Mouse (Mus musculus) intestine, embryonic 15.5 days (tissue): ENCODE data around the gene Scgb1b2. TPM values are rescaled to one million over a fixed set of nuclear protein-coding genes. Genes with fewer than 3 reads are reported as not detected.

Experiments used
- ATAC-seq: fragments of 200-750 bp; cut with Nextera tagmentation; 2 replicates; pipeline ENCODE4 v1.8.0; 2017; ENCODE audit warnings: moderate TSS enrichment, moderate library complexity
- H3K27ac ChIP-seq: fragments of 300-500 bp; sonication (generic); 2 replicates; pipeline ENCODE4 v1.5.1; 2015; ENCODE audit warnings: mild to moderate bottlenecking, inconsistent platforms
- H3K27me3 ChIP-seq: fragments of 300-500 bp; sonication (generic); replicated peaks from 2 replicates; pipeline ENCODE4 v1.6.1; 2015; ENCODE audit warnings: inconsistent platforms
- H3K36me3 ChIP-seq: fragments of 300-500 bp; sonication (generic); 2 replicates; pipeline ENCODE4 v1.6.1; 2015; ENCODE audit warnings: inconsistent platforms
- H3K4me1 ChIP-seq: fragments of 300-500 bp; sonication (generic); replicated peaks from 2 replicates; pipeline ENCODE4 v1.6.1; 2015; ENCODE audit warnings: inconsistent platforms
- H3K4me2 ChIP-seq: fragments of 300-500 bp; sonication (generic); replicated peaks from 2 replicates; pipeline ENCODE4 v1.6.1; 2015; ENCODE audit warnings: mild to moderate bottlenecking, inconsistent platforms
- H3K4me3 ChIP-seq: fragments of 300-500 bp; sonication (generic); replicated peaks from 2 replicates; pipeline ENCODE4 v1.5.1; 2015; ENCODE audit warnings: inconsistent platforms
- H3K9ac ChIP-seq: fragments of 300-500 bp; sonication (generic); 2 replicates; pipeline ENCODE4 v1.6.1; 2015; ENCODE audit warnings: inconsistent platforms
- H3K9me3 ChIP-seq: fragments of 300-500 bp; sonication (generic); 2 replicates; pipeline ENCODE4 v1.6.1; 2016; ENCODE audit warnings: inconsistent platforms
- WGBS: fragments of 180-500 bp; shearing (Covaris S2); methylation state at CpG from one replicate; pipeline ENCODE4 v1.1.7; 2015; 5-methylcytosine and 5-hydroxymethylcytosine counted together
- polyA plus RNA-seq: library from polyadenylated mRNA; unstranded; fragments of >200 nt; fragmentation: Nextera tagmentation; extraction: Ambion mirVana; gene quantifications from 2 replicates; pipeline ENCODE4 v1.2.1, GENCODE M21; 2015

Scgb1b2 gene
- not detected in 2 replicates for polyA plus RNA-seq

DNA sequence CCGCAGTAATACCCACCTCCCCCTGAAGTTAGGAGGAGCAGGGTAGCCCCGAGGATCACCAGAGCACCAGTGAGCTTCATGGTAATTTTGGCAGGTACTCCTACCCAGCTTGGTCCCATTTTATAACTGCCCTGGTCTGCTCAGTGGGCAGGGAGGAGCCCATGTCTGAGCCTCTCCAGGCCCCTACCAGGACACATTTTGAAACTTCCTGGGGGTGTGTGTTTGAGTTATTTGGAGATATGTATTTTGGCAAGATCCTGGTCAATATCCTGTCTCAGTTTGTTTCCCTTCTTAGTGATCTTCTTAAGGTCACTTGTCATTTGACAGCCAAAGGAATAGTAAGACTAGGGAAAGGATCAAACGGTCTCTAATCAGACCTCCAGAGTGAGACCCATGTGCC is at the start of gene Scgb1b2:
Scgb1b2 (minus strand) TSS at position 101 of the 400 bp plus-strand sequence.
- H3K4me3 ChIP-seq, result no peak within 1 kb of the TSS

DNA sequence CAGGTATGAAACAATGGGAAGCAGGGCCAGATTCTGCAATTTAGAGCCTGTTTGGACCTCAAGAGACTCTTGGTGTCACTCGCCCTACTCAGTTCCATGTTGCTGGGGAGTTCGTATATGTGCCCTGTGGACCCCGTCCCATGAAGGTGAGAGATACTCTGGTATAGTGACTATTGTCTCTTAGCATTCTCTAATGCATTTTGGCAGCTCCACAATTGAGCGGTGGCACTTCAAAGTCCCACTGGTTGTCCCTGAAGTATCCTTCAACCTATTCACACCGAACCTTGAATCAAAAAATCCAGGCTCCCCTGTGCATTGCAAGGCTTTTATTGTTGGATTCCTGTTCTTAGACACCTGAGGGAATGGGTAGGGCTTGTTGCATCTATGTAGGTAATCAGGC is 1.4 kb downstream of the Scgb1b2 start, which contains the start of gene Scgb2b2:
Scgb2b2 (plus strand) TSS at position 301 of the 400 bp plus-strand sequence.
- no peaks in the 10 kb centered on the region for H3K4me1 ChIP-seq
- H3K27me3 ChIP-seq, result no peaks in the 10 kb centered on the region
- no peak for ATAC-seq
- no peak within 1 kb of the TSS for H3K4me3 ChIP-seq
- H3K36me3 ChIP-seq, result no peaks in the 10 kb centered on the region
- H3K4me2 ChIP-seq, result no peak within 1 kb of the TSS
- WGBS, result 78% methylated on average over 5 of the region's 5 CpGs
- H3K27ac ChIP-seq, result no peak within 1 kb of the TSS
- no peaks in the 10 kb centered on the region for H3K9me3 ChIP-seq
- H3K9ac ChIP-seq, result no peak within 1 kb of the TSS

More for the DNA sequence above, at the start of gene Scgb1b2:
- H3K4me2 ChIP-seq, result no peak within 1 kb of the TSS
- H3K4me1 ChIP-seq, result no peaks in the 10 kb centered on the region
- H3K9ac ChIP-seq, result no peak within 1 kb of the TSS
- H3K27ac ChIP-seq, result no peak within 1 kb of the TSS
- ATAC-seq, result no peak
- H3K36me3 ChIP-seq, result no peaks in the 10 kb centered on the region
- no peaks in the 10 kb centered on the region for H3K27me3 ChIP-seq
- H3K9me3 ChIP-seq, result no peaks in the 10 kb centered on the region
- 76% methylated on average over 3 of the region's 3 CpGs for WGBS

Other genes starting within 250 kb of the Scgb1b2 start
- gene Fxyd5, start 249.3 kb downstream of the Scgb1b2 start, polyA plus RNA-seq, result 21.7 and 29.8 TPM in 2 replicates
- gene Fxyd7, start 240.4 kb downstream of the Scgb1b2 start, polyA plus RNA-seq, result 20.3 and 20.7 TPM in 2 replicates
- gene Fxyd1, start 234.6 kb downstream of the Scgb1b2 start, polyA plus RNA-seq, result 64.5 and 80.1 TPM in 2 replicates
- 1.5 TPM in 2 replicates for gene Lgi4, start 232.5 kb downstream of the Scgb1b2 start, polyA plus RNA-seq
- 70.8 and 77.4 TPM in 2 replicates for gene Fxyd3, start 215.1 kb downstream of the Scgb1b2 start, polyA plus RNA-seq
- gene Hpn, start 176.5 kb downstream of the Scgb1b2 start, polyA plus RNA-seq, result 37.9 and 47.0 TPM in 2 replicates
- 1.6 and 1.8 TPM in 2 replicates for gene Scn1b, start 164.8 kb downstream of the Scgb1b2 start, polyA plus RNA-seq
- 41.6 and 44.2 TPM in 2 replicates for gene Gramd1a, start 135.9 kb downstream of the Scgb1b2 start, polyA plus RNA-seq
- not detected in 2 replicates for gene Scgb2b2, start 1.3 kb downstream of the Scgb1b2 start, polyA plus RNA-seq
- gene Scgb2b3, start 70.3 kb upstream of the Scgb1b2 start, polyA plus RNA-seq, result not detected in 2 replicates
- gene Scgb1b3, start 83.8 kb upstream of the Scgb1b2 start, polyA plus RNA-seq, result not detected in 2 replicates